Mouse (Mus musculus) bone marrow, adult 2 months (tissue): ENCODE measurements at regions not wholly inside any gene's neighbourhood (a gene's known extent, or its start where the extent isn't known, plus 50 kb on each side); places are given as distances from the start of the nearest gene placed in this dataset.

Source experiments
- H3K27ac ChIP-seq: fragments of 200-500 bp; 2 replicates; pipeline ENCODE4 v1.5.1; 2012; ENCODE audit warnings: low read depth, mild to moderate bottlenecking, control low read depth, inconsistent platforms, low read length; ENCODE audit not compliant: control insufficient read depth, poor library complexity, insufficient read depth
- H3K4me1 ChIP-seq: fragments of 200-500 bp; 2 replicates; pipeline ENCODE4 v1.6.1; 2011; ENCODE audit warnings: low read length; ENCODE audit not compliant: control insufficient read depth, insufficient read depth
- H3K4me3 ChIP-seq: fragments of 200-500 bp; replicated peaks from 2 replicates; pipeline ENCODE3; 2011; ENCODE audit warnings: mild to moderate bottlenecking, low read depth, low read length, control low read depth; ENCODE audit not compliant: control insufficient read depth
- CTCF ChIP-seq: fragments of 200-500 bp; IDR thresholded peaks from 2 replicates; pipeline ENCODE4 v1.5.1; 2011; ENCODE audit warnings: low read length, control low read depth; ENCODE audit not compliant: control insufficient read depth, insufficient read depth
- POLR2A ChIP-seq: fragments of 200-500 bp; IDR thresholded peaks from 2 replicates; pipeline ENCODE4 v1.6.1; 2011; ENCODE audit warnings: low read depth, mild to moderate bottlenecking, control low read depth, low read length, borderline replicate concordance; ENCODE audit not compliant: control insufficient read depth
- WGBS: fragments of 180-500 bp; shearing (Covaris S2); methylation state at CpG from one replicate; pipeline ENCODE4 v1.1.7; 2018; 5-methylcytosine and 5-hydroxymethylcytosine counted together

DNA sequence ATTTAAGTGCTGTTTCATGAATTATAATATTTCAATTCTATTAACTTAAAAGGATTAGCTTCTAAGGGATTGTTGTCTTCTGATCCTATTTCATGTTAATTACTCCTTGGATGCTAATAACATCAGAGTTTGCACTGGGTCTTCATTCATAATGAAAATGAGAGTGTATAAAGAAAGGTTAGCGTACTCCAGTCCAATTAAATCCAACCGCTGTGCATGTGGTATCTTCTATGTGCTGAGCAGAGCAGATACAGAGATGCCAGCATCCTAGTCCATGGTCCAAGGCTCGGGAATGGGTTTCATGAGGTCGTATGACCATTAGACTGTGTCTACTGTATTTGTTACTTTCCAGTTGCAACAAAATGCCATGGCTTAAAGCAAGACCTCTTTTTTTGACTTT, 307.5 kb downstream of the Bbx start:
- H3K27ac ChIP-seq = no peak overlapping the region
- no peaks in the 10 kb centered on the region for H3K4me1 ChIP-seq
- no peak overlapping the region for H3K4me3 ChIP-seq
- no peak for TF ChIP-seq CTCF
- no peak for TF ChIP-seq POLR2A
- 80% methylated on average over 4 of the region's 4 CpGs for WGBS

DNA sequence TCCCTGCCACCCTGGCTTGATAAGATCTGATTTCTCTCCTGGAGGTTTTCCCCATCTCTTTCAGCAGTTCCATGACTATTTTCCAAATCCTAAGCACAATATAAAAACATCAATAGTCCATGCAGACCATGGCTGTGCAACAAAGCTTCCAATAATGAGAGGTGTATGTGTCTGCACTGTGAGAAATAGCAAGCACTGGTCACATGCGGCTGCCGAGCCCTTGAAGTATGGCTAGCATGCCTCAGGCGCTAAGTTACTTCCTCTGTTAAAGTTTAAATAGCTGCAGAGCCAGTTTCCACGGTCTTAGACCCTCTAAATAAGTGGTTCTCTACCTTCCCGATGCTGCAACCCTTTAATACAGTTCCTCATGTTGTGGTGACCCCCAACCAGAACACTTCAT, 306.6 kb downstream of the Bbx start:
- Histone ChIP-seq H3K27ac (no peak overlapping the region), H3K4me1 (no peaks in the 10 kb centered on the region), H3K4me3 (no peak overlapping the region)
- TF ChIP-seq CTCF = no peak
- WGBS = 49% methylated on average over 5 of the region's 5 CpGs

DNA sequence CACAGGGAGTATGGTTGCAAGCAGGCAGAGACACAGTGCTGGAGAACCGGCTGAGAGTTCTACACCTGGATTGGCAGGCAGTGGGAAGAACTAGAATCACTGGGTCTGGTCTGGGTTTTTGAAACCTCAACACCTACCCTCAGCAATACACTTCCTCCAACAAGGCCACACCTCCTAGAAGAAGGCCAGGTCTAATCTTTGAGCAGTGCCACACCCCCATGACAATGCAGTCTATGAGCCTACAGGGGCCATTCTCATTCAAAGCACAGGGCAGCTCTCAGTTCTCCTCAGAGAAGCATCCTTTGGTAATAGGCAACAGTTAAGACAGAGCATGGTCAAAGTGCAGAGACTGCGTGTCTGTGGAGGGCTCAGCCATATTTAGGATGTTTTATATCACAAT, 300.8 kb downstream of the Bbx start:
- WGBS = 75% methylated on average over 2 of the region's 2 CpGs
- no peak overlapping the region; the same call in 1 of the 2 replicates for H3K27ac ChIP-seq
- H3K4me3 ChIP-seq = no peak overlapping the region
- TF ChIP-seq POLR2A (no peak), CTCF (no peak)
- H3K4me1 ChIP-seq = no peaks in the 10 kb centered on the region
